Mouse (Mus musculus) liver, adult 2 months (tissue): ENCODE data around the gene Larp1.

Experiments
- CTCF ChIP-seq: fragments of 200-500 bp; IDR thresholded peaks from 2 replicates; pipeline ENCODE4 v1.5.1; 2011; ENCODE audit warnings: low read depth, low read length, control low read depth
- POLR2A ChIP-seq: fragments of 200-500 bp; IDR thresholded peaks from 2 replicates; pipeline ENCODE4 v1.6.1; 2011; ENCODE audit warnings: low read length, control low read depth; ENCODE audit not compliant: insufficient read depth; ENCODE audit errors: extremely low read depth

GRCm38 (mm10) chr11:58046438-58046837 is 37.6 kb downstream of the Larp1 start:
- TF ChIP-seq CTCF: no peak
- no peak for TF ChIP-seq POLR2A
